Mouse (Mus musculus): ENCODE results near the gene Ccser2.
"Not testable (repeated sequence)": the region's sequence is repeated elsewhere in the genome, so short reads cannot be mapped to it uniquely, and the experiment has no call there.

Ccser2 gene

DNA sequence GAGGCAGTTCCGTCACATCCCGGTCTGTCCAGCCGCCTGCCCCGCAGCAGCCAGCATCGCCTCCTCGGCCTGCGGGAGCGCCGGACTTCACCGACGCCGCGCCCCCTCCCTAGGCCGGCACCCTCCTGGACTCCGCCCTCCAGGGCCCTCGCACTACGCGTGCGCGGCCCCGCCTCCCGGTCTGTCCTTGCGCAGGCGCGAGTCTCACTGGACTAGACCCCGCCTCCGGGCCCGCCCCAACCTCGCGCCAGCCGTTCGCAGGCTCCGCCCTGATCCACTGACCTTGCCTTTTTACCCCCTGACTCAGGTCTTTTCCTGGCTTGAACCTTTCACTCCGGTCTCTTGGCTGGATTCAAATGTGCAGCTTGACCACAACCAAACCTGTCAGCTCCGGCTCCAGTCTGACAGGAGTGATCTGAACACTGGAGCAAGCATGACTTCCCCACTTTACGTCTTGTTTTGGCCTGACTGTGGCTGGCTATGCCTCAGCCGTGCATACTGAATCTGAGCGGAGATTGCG, at the start of gene Ccser2:
Gene Ccser2, minus strand, starts transcription at position 150 of the 520 bp plus-strand sequence.
- DNase-seq (ENCODE audit: low spot score), result peak; percentile 100

DNA sequence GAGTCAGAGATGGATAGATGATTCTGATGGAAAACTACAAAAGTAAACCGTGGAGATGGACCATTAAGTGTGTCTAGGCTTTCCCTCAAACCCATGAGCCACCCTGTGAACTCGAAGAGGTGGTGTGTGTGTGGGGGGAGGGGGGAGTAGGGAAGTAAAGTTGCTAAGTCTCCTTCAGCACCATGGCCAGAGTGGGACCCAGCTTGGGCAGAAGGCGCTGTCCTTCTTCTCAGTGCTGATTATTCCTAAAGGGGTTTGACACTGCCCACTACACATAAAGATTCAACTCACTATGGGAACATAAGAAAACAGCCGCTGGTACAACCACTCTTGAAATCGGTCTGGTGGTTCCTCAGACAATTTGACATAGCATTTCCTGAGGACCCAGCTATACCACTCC, 47.3 kb upstream of the Ccser2 start:
- no peak for DNase-seq (ENCODE audit: low spot score)

DNA sequence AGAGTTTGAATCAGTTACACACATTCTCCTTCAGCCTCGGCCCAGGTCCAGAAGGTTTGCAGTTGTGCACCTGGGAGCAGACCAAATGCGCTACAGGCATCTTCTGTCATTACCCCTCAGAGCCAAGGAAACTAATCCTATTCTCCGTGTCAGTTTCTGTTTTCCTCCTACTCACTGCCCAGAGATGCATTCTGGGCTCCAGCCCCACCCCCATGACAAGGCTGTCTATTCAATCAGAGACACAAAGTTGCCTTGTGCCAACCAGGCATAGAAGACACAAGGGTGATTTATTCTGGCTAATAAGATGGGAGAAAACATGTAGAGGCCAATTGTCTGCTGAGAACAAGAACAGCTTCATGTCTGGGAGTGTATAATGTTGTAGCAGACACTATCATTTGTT, 45.1 kb upstream of the Ccser2 start:
- no peak for DNase-seq (ENCODE audit: low spot score)

DNA sequence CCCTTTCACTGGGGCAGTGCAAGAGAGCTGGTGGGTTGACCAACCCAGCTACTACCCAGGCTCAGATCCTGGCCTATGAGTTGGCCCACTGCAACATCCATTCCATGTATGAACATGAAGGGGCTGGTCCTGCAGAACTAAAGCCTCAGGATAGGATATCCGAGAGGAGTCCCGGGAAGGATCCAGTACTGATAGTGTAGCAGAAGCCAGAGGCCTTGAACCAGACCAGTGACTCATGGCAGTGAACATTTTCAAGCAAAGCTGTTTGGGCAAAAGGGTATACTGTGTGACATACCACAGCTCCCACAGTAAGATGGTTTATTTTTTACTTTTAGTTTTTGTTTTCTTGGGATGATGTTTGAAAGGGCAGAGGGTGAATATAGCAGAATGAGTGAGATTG, 41.1 kb upstream of the Ccser2 start:
- DNase-seq (ENCODE audit: low spot score), result no peak

DNA sequence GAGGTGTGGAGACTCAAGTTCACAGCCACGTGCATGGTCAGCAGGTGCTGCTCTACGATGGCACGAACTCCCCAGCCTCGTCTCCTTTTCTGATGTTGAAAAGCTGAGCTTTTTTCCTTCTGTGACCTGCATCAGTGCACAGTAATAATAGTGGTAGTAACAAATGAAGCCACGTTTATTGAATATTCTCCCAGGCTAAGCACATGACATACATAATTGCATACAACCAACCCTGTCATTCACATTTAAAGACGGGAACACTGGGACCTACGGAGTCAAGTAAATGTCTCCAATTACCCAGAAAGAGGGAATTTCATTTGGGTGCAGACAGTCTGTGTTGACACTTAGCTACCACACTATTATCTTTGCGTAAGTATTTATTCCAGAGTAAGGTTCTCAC, 37.9 kb upstream of the Ccser2 start:
- no peak for DNase-seq (ENCODE audit: low spot score)

DNA sequence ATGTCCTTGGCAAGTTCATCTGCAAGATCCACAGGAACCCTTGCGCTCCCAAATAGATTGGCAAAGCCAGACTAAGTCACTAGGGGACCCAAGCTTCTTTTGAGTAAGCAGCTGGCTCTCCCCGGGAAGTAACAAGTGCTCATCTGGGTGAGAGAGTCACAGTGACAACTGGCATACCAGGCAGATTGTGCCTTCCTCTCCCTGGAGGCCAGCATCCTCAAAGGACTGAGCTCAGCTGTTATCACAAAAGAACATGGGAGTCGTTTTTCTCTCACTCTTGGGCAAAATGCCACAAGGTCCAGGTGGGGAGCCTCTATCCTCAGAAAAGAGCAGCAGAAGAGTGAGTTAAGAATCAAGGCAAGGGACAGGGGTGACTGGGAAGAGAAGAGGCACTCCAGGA, 37.3 kb upstream of the Ccser2 start:
- DNase-seq (ENCODE audit: low spot score), result no peak

DNA sequence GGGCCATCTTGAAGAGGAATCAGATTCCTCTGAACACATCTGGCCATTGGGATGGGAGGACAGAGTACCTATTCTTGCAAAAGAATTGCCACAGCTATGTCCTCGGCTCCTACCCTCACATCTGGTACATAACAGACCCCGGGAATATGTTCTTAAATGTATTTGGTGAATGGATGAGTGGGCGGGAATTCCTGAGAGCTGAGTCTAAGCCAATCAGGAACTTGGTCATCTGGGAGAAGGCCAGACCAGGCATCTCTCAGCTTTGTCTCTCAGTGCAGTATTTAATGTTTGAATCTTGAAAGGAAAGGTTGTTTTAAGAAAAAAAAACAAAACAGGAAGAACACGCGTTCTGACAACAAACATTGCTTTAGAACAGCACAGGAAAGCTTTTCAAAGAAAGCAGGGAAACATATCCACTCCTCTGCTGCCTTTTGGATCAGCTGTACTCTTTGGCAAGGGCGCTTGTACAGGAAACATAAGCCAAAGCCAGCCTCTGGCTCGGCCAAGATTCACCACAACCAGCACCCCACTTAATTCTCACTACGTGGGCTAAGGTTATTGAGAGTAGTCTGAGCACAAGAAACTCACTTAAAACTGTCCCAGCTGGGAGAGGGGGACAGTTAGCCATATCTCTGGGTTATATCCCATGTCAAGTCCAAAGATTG, 35.0 kb upstream of the Ccser2 start:
- DNase-seq (ENCODE audit: low spot score), result no peak

DNA sequence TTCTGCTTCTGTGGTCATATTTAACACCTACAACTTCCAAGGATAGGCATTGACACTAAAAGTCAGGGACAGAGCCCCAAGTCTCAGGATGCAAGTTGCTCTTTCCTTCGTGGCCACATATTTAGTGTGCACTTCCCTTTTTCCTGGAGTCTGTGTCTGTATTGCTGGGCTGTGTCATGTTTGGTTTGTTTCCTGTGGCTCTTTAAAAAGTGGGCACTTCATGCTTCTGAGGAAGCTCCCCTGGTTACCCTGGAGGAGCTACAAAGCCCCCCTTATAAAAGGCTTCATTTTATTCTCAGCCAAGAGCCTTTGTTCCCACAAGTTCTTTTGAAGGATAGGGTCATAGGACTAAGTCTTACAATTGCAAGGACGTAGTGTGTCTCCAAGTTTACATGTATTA, 34.3 kb upstream of the Ccser2 start:
- no peak for DNase-seq (ENCODE audit: low spot score)

DNA sequence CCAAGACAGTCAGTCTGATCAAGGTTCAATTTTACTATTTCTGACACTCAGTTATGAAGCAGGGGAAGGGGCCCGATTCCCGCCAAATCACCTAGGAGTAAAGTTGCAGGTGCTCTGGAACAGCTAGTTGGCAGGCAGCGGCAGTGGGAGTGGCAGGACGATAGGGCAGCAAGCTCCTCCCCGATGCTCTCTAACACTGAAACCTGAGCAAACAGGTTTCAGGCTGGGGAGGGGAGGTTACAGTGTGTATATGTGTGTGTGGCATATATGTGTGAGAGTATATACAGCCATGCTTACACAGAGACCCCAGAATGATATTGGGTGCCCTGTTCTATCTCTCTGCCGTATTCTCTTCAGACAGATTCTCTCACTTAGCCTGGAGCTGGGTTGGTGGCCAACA, 32.2 kb upstream of the Ccser2 start:
- DNase-seq (ENCODE audit: low spot score), result not testable (repeated sequence)

DNA sequence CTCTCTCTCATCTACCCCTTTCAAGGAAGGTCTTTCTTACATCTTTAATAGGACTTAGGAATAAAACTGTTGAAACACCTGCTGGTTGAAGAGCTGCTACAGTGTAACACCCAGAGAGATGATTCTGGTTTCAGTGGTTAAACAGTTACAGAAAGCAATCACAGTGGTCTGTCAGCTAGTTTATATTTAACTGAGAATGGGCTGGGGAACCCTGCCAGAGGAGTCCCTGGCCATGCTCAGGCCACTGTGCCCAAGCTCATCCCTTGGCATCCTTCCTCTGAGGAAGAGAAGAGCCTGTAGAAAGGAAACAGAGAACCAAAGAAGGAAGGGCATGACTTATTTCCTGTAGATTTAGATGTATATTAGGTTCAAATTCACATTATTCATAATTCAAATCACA, 21.2 kb upstream of the Ccser2 start:
- no peak for DNase-seq (ENCODE audit: low spot score)

DNA sequence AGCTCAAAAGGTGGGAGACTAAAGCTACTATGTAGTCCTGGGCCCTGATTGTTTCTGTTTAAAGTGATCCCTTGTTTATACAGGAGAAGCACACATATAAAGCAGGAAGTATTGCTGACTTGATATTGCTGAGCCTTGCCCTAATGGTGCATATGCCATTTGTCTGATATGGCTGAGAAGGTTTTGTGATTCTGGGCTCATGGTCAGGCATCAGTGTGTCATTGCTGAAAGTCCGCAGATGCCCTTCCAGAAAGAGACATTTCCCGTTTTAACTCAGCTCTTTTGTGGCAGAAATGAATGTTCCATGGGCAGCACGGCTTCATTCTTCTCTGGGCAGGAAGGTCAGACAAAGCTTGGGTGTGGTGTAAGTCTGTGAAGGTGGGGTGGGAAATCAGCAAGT, 17.1 kb upstream of the Ccser2 start:
- no peak for DNase-seq (ENCODE audit: low spot score)

DNA sequence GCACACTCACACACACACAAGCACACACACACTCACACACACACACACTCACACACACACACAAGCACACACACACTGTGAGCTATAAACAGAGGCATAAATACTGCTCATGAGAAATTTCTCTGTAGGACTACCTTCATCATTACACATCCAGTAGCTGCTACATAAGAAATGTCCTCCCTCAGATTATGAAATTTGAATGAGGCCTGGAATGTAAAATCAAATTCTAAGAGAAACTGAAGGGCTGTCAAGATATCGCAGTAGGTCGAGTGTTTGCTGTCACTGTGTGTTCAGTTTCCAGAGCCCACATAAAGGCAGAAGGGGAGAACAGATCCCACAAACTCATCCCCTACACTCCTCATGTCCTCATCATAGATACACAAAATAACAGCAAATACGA, 6.4 kb upstream of the Ccser2 start:
- DNase-seq (ENCODE audit: low spot score), result no peak

DNA sequence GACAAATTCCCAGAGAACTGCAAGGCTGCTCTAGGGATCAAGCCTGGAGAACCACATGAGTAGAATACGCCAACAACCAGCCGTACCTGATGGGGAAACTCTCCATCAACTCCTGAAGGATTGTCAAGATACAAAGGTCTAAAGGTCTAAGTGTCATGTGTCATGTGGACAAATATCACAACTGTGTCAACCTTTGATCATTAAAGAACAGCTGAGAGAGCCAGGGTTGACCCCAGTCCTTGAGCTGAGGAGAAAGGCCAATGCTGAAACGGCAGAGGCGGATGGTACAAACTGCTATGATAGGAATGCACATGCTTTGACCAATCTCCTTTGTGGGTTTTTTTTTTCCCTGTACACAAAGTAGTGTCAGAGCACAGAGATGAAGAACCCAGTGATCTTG, 2.6 kb upstream of the Ccser2 start:
- DNase-seq (ENCODE audit: low spot score), result no peak

DNA sequence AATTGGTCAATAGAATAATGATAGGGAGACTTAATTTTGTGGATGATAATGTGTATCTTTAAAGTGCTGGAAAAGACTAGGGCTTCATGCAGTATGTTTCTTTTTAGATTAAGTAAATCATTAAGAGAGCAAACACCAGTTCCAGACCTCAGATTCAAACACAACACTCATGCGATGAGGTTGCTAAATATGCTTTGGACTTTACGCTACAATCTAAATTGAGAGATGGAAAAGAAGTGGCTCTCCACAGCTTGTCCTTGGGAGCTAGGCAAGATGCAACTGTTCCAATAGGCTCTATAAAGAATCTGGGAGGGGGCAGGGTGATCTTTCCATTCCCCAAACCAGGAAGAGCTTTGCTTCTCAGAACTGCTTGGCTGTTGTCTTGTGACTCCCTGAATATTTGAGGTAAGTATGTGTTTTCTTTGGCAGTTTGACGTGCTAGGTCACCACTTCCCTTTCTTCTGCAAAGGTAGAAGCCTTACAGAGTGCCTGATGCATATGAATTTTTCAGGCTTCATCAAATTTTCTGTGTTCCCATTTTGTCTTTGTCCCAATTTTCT, 1.4 kb upstream of the Ccser2 start:
- no peak for DNase-seq (ENCODE audit: low spot score)

DNA sequence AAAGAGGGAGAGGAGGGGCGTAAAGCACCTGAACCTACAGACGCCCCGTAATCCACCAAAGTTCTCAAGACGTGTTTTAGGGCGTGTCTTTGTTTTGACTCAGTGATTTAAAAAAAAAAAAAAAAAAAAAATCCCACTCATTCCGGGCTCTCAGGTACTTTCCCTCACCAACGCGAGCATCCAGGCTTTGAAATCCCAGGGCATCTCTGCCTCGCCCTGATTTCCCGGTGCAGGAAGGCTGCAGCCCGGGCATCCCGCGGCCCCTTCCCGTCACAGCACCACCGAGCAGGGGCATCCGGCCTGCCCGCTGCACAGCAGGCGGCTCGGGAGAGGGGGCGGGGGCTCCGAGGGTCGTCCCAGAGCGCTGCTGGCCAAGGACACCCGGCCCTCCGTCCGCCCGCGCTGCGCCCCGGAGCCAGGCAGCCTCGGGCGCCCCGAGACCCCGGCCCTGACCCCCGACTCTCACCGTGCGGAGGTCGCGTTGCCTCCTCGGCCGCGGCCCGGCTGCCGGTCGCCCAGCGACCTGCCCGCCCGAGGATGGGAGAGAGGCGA, 425 bp downstream of the Ccser2 start:
- peak; percentile 15 for DNase-seq (ENCODE audit: low spot score)

DNA sequence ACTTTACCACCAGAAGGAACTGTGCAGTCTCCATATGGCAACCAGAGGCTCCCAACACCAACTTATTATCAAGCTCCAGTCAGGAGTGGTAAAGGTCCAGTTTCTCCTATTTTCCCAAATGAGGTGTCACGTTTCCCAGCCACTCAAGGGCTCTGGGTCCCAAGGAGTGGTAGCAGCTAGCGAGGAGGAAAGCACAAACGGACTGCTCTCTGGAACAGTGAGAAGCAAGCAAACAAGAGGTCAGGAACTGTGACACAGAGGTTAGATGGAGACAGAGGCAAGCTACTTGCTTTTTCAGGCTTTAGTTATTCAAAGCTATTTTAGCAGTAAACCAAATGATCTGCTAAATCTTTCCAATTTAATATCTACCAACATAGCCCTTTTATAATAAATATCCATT, 3.2 kb downstream of the Ccser2 start:
- no peak for DNase-seq (ENCODE audit: low spot score)

DNA sequence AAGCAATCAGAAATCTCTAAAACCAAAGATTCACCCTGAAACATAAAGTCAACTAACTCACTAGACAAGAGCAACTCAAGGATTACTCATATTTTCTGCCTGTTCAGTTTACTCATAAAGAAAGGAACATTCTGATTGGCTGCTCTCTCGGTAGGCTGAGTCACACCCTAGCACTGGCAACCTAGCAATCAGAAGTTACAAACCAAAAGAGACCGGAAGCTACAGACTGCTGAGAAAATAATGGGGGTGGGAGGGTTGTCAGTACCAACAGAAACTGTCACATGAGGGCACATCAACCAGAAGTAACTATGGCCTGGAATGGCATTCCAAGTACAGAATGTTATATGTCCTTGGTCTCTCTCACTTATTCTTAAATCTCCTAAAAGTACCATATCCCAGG, 6.1 kb downstream of the Ccser2 start:
- no peak for DNase-seq (ENCODE audit: low spot score)

DNA sequence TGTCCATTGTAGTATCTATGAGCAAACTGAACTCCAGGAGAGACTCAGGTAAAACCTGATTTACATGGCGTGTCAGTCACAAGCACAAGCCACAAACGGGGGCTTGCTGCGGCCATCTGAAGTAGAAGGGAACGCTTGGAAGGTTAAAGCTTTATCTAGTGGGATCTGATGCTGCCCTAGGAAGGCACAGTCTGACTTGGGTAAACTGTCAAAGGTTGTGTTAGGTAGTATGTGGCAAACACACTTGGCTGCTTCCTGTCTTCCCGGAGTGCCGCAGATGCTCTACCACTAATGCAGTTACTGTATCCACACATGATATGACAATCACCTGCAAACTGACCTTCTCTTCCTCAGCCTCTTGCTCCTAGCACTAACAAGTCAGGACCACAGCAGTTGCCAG, 10.9 kb downstream of the Ccser2 start:
- DNase-seq (ENCODE audit: low spot score), result no peak

DNA sequence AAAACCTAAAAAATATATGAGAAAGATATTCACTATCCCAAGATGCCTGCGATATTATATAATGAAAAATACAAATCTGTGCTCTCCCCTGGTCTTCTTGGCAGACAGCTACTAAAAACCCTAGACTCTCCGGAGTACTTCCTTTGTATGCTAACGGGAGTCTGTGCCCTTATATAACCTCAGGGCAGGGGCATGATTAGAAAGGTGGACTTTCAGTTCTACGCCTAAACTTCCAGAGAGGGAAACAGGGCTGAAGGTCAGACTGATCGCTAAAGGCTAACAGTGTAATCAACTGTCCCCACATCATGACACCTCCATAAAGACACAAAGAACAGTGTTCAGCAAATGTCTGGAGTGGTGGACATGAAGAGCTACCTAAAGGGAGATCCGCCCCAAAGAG, 11.3 kb downstream of the Ccser2 start:
- DNase-seq (ENCODE audit: low spot score), result no peak

DNA sequence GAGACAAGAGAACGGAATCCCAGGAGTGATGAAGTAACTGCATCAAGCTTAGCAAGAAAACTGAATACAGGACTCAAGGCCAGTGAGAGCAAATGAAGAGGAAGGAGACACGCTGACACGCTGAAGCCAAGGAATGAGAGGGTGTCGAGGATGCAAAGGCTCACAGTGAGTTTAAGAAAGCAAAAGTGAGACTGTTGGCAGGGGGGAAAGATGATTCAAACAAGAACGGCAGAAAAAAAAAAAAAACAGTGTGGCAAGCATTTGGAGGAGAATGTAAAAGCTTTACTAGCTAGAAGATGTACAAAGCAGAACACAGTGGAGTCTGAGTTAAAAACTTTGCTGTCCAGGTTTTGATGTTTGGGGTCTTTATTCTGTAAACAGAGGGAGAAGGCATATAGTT, 11.9 kb downstream of the Ccser2 start:
- DNase-seq (ENCODE audit: low spot score), result no peak

DNA sequence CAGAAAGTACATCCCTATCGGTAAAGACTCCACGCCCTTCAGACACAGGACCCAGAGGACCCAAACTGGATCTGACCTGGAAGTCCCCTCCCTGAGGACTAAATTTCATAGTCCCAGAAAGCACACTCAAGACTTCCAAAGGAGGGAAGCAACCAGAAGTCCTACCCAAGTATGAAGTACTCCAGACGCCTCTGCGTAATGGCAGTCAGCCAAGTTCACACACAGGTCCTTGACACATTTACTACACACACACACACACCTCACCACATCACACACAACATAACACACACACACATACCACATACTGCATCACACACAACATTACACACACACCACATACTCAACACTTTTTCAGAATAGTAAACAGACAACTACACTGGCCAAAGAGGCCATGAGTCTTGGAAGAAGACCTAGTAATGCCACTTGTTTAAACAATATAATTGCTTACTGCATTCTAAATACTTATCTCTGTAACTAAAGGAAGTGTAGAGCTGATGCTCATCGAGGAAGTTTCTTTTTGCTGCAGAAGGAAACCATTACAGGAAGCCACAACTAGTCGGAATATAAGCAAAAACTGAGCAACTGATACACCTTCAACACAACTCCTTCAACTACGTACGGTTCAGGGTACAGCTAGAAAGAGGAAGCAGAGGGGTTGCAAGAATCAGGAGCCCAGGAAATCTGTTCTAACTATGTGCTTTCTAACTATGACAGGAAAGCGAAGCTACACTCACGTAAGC, 15.7 kb downstream of the Ccser2 start:
- no peak for DNase-seq (ENCODE audit: low spot score)

DNA sequence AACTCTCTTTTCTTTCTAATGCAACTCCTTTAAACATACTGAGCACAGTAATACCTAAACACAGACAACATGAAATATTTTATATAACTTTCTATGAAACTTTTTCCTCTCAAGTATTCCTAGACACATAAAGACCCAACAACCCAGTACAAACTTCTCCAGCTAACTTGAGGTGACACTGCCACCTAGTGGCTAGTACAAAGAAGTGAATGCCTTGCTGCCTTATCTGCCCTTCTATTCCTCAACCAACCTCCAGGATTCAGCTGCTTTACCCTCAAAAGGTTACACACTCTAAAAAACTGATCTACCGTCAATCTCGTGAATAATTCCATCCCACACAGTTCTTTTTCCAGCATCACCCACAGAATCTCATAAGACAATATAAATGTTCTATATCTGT, 16.4 kb downstream of the Ccser2 start:
- DNase-seq (ENCODE audit: low spot score), result no peak

DNA sequence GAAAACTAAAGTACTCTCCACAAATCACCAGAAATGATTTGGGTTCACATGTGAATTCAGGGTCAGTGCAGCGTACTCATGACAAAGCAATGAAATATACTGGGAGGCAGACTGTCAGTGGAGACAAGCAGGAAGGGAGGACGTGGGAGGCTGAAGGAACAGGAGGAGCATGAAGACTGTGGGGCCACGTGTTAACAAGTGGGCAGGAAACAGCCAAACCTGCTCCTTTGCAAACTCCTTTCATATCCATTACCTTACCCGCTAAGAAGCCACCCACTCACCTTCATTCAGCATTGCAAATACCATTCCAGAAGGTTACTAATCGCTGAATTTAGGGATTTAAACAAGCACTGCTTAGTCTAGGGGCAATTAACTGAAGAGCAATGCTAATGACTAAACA, 25.9 kb downstream of the Ccser2 start:
- DNase-seq (ENCODE audit: low spot score), result no peak
